Mouse (Mus musculus): ENCODE measurements around the gene Parpbp. TPM values are rescaled to one million over a fixed set of nuclear protein-coding genes. Genes with fewer than 3 reads are reported as not detected.

Gene Parpbp
- polyA plus RNA-seq, 1 experiment from 2014 or later, result 15.1 TPM

DNA sequence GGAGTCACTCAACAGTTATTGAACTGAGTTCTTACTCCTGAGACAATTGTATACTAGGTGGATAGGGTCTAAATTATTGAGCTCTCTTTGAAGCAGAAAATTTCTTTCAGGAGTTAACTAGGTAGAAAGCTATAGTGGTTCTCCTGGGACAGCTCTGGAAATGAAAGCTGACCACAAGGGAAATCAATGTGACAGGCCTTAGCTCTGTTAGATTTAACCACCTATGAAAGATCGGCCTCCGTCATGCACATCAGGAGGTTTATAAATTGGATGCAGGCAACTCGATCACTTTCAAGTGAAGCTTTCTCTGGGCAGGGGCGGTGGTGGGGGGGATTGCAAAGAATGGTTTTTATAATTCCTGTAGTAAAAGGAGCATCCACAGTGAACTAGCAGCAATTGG, 83.3 kb downstream of the Parpbp start:
- 85% methylated on average over 4 of the region's 4 CpGs for WGBS
- ATAC-seq (ENCODE audit: insufficient number of reproducible peaks, insufficient read depth, low FRiP score, low read depth), result no peak

GRCm38 (mm10) chr10:88056950-88057649, 89.6 kb downstream of the Parpbp start:
- Histone ChIP-seq H3K27me3 (ENCODE audit: control insufficient read depth, insufficient read depth, low read length) (no peaks in the 10 kb centered on the region), H3K4me2 (ENCODE audit: low read length) (no peak overlapping the region), H3K36me3 (ENCODE audit: control insufficient read depth, insufficient read depth, low read length) (no peaks in the 10 kb centered on the region), H3K9ac (ENCODE audit: low read length) (no peak overlapping the region), H3K9me3 (ENCODE audit: control insufficient read depth, low read length) (no peaks in the 10 kb centered on the region), H3K4me3 (ENCODE audit: control insufficient read depth in 1 of 2, insufficient read depth in 1 of 2, low read depth in 1 of 2, low read length in 2 of 2) (no peak overlapping the region), H3K4me1 (ENCODE audit: control insufficient read depth in 2 of 2, insufficient read depth in 2 of 2, low read length in 2 of 2) (no peaks in the 10 kb centered on the region), H3K27ac (replicated peaks in 1 of 2; ENCODE audit: control insufficient read depth in 1 of 2, insufficient read depth in 1 of 2, low read depth in 2 of 2, low read length in 2 of 2) (no peak overlapping the region)
- 71% methylated on average over 14 of the region's 14 CpGs for WGBS
- ATAC-seq (ENCODE audit: insufficient number of reproducible peaks, insufficient read depth, low FRiP score, low read depth), result no peak

More for the DNA sequence above, 83.3 kb downstream of the Parpbp start:
- H3K4me1 ChIP-seq (ENCODE audit: control insufficient read depth in 2 of 2, insufficient read depth in 2 of 2, low read length in 2 of 2), result no peaks in the 10 kb centered on the region
- no peak overlapping the region for H3K4me3 ChIP-seq (ENCODE audit: control insufficient read depth in 1 of 2, insufficient read depth in 1 of 2, low read depth in 1 of 2, low read length in 2 of 2)
- H3K4me2 ChIP-seq (ENCODE audit: low read length), result no peak overlapping the region
- no peaks in the 10 kb centered on the region for H3K36me3 ChIP-seq (ENCODE audit: control insufficient read depth, insufficient read depth, low read length)
- no peak overlapping the region for H3K9ac ChIP-seq (ENCODE audit: low read length)
- no peaks in the 10 kb centered on the region for H3K9me3 ChIP-seq (ENCODE audit: control insufficient read depth, low read length)
- H3K27ac ChIP-seq (replicated peaks in 1 of 2; ENCODE audit: control insufficient read depth in 1 of 2, insufficient read depth in 1 of 2, low read depth in 2 of 2, low read length in 2 of 2), result no peak overlapping the region
- H3K27me3 ChIP-seq (ENCODE audit: control insufficient read depth, insufficient read depth, low read length), result no peaks in the 10 kb centered on the region

GRCm38 (mm10) chr10:88054233-88054985, 92.3 kb downstream of the Parpbp start:
- Histone ChIP-seq H3K4me2 (ENCODE audit: low read length) (no peak overlapping the region), H3K4me3 (ENCODE audit: control insufficient read depth in 1 of 2, insufficient read depth in 1 of 2, low read depth in 1 of 2, low read length in 2 of 2) (no peak overlapping the region), H3K36me3 (ENCODE audit: control insufficient read depth, insufficient read depth, low read length) (no peaks in the 10 kb centered on the region), H3K9ac (ENCODE audit: low read length) (no peak overlapping the region), H3K9me3 (ENCODE audit: control insufficient read depth, low read length) (no peaks in the 10 kb centered on the region), H3K4me1 (ENCODE audit: control insufficient read depth in 2 of 2, insufficient read depth in 2 of 2, low read length in 2 of 2) (no peaks in the 10 kb centered on the region), H3K27me3 (ENCODE audit: control insufficient read depth, insufficient read depth, low read length) (no peaks in the 10 kb centered on the region), H3K27ac (replicated peaks in 1 of 2; ENCODE audit: control insufficient read depth in 1 of 2, insufficient read depth in 1 of 2, low read depth in 2 of 2, low read length in 2 of 2) (no peak overlapping the region)
- WGBS, result 64% methylated on average over 14 of the region's 14 CpGs
- no peak for ATAC-seq (ENCODE audit: insufficient number of reproducible peaks, insufficient read depth, low FRiP score, low read depth)

- Histone ChIP-seq H3K4me1 (ENCODE audit: control insufficient read depth in 2 of 2, insufficient read depth in 2 of 2, low read length in 2 of 2) (no peaks in the 10 kb centered on the region), H3K4me3 (ENCODE audit: control insufficient read depth in 1 of 2, insufficient read depth in 1 of 2, low read depth in 1 of 2, low read length in 2 of 2) (no peak overlapping the region), H3K27ac (replicated peaks in 1 of 2; ENCODE audit: control insufficient read depth in 1 of 2, insufficient read depth in 1 of 2, low read depth in 2 of 2, low read length in 2 of 2) (no peak overlapping the region), H3K27me3 (ENCODE audit: control insufficient read depth, insufficient read depth, low read length) (no peaks in the 10 kb centered on the region), H3K36me3 (ENCODE audit: control insufficient read depth, insufficient read depth, low read length) (no peaks in the 10 kb centered on the region), H3K9ac (ENCODE audit: low read length) (no peak overlapping the region), H3K4me2 (ENCODE audit: low read length) (no peak overlapping the region), H3K9me3 (ENCODE audit: control insufficient read depth, low read length) (no peaks in the 10 kb centered on the region)
- ATAC-seq (ENCODE audit: insufficient number of reproducible peaks, insufficient read depth, low FRiP score, low read depth), result no peak
- 72% methylated on average over 11 of the region's 11 CpGs for WGBS
Measured at GRCm38 (mm10) chr10:88046098-88046771, 100.5 kb downstream of the Parpbp start.

DNA sequence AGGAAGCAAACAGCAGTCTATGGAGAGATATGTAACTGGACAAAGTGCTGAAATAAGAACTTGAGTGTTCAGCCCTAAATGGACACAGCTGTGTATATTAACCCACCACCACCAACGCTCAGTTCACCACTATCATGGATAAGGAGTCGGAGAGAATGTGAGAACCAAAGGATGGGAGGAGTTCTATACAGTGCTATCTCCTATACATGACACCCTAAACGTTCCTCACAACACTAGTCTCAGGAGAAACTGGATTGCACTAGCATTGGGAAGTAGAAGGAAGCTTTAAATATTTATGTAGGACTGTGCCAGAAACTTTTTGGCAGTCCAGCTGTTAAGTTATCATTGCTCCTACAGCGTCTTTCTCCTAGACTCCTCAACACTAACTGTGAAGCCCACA, 102.4 kb downstream of the Parpbp start:
- Histone ChIP-seq H3K36me3 (ENCODE audit: control insufficient read depth, insufficient read depth, low read length) (no peaks in the 10 kb centered on the region), H3K27me3 (ENCODE audit: control insufficient read depth, insufficient read depth, low read length) (no peaks in the 10 kb centered on the region), H3K9me3 (ENCODE audit: control insufficient read depth, low read length) (no peaks in the 10 kb centered on the region), H3K9ac (ENCODE audit: low read length) (no peak overlapping the region), H3K4me3 (ENCODE audit: control insufficient read depth in 1 of 2, insufficient read depth in 1 of 2, low read depth in 1 of 2, low read length in 2 of 2) (no peak overlapping the region), H3K4me2 (ENCODE audit: low read length) (no peak overlapping the region), H3K27ac (replicated peaks in 1 of 2; ENCODE audit: control insufficient read depth in 1 of 2, insufficient read depth in 1 of 2, low read depth in 2 of 2, low read length in 2 of 2) (no peak overlapping the region), H3K4me1 (ENCODE audit: control insufficient read depth in 2 of 2, insufficient read depth in 2 of 2, low read length in 2 of 2) (no peaks in the 10 kb centered on the region)
- ATAC-seq (ENCODE audit: insufficient number of reproducible peaks, insufficient read depth, low FRiP score, low read depth), result no peak
- 56% methylated on average over 4 of the region's 4 CpGs for WGBS

Other genes starting within 250 kb of the Parpbp start
- gene Pmch, start 55.9 kb downstream of the Parpbp start, polyA plus RNA-seq (2014; fragmentation: Nextera tagmentation; extraction: Ambion mirVana), result 0.34 and 0.99 TPM in 2 replicates
- gene Nup37, start 51 bp upstream of the Parpbp start, polyA plus RNA-seq (2014; fragmentation: Nextera tagmentation; extraction: Ambion mirVana), result 34.5 and 39.7 TPM in 2 replicates
- 55.0 and 57.0 TPM in 2 replicates for gene Washc3, start 54.2 kb upstream of the Parpbp start, polyA plus RNA-seq (2014; fragmentation: Nextera tagmentation; extraction: Ambion mirVana)
- gene Dram1, start 232.1 kb upstream of the Parpbp start, polyA plus RNA-seq (2014; fragmentation: Nextera tagmentation; extraction: Ambion mirVana), result 0.74 and 1.6 TPM in 2 replicates
- 8.7 and 9.4 TPM in 2 replicates for gene Gnptab, start 232.2 kb upstream of the Parpbp start, polyA plus RNA-seq (2014; fragmentation: Nextera tagmentation; extraction: Ambion mirVana)